Mouse (Mus musculus) cerebellum, postnatal 36 days (tissue): ENCODE data around the gene Hist3h2a.

Experiments used
- DNase-seq, 2 experiments: peaks; one replicate each; pipeline ENCODE4 v3.0.0; 2021 to 2022; ENCODE audit warnings: mixed read lengths in 2 of 2

The Hist3h2a gene

DNA sequence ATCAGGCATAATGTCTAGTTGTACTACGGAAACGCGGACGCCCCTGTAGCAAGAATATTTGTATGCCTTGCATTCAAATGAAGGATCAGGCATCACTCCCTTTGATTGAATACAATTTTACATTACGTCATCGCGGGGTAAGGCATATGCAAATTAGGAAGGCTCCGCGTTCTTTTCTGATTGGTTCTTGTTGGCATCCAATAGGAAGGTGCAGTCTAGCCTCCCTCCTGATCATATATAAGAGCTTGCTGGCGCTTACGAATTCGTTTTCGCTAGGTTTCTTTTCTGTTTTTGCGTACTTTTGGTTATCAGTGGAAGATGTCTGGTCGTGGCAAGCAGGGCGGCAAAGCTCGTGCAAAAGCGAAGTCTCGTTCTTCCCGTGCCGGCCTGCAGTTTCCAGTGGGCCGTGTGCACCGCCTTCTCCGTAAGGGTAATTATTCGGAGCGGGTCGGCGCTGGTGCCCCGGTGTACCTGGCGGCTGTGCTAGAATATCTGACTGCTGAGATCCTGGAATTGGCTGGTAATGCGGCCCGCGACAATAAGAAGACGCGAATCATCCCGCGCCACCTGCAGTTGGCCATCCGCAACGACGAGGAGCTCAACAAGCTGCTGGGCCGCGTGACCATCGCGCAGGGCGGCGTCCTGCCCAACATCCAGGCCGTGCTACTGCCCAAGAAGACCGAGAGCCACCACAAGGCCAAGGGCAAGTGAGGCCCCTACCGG, at the start of gene Hist3h2a, which contains the start of gene Trim17:
Gene Hist3h2a, plus strand, starts transcription at position 266 of the 723 bp plus-strand sequence.
Gene Trim17, plus strand, starts transcription at position 266 of the 723 bp plus-strand sequence.
- DNase-seq: peak; percentile 88

DNA sequence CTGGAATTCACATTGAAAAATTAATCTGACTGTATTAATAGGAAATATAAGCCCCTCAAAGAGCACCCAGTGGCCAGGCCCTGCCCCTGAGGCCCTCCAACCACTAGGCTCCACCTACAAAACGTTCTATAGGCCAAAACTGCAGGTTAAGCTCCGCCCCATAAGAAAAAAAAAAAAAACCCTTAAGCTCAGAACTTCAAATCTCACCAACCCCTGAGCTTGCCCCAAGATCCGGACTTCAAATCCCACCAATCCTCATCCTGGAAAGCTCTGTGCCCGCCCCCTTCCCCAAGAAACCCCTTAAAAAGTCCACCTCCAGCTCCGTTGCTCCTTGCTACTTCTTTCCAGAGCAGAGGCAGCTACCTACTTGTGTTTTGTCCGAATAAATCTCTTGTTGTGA, 49.6 kb upstream of the Hist3h2a start:
- no peak for DNase-seq

DNA sequence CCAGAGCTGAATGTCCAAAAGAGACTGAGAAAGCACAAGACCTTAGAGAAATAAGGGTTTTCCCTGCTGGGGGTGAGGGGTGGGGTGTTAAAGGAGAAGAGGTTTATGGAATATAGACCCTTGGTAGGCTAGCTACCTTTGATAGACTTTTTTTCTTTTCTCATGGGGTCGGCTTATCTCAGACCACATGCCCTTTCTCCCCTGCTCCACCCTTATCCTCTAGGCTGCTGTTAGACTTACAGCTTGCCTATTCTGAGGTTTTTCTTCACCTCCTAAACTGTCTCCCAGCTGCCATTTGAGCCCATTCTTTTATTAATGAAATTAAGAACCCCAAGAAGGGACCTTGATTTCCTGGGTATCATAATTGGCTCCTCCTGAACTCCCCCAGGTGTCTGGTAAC, 40.7 kb upstream of the Hist3h2a start:
- DNase-seq: no peak

DNA sequence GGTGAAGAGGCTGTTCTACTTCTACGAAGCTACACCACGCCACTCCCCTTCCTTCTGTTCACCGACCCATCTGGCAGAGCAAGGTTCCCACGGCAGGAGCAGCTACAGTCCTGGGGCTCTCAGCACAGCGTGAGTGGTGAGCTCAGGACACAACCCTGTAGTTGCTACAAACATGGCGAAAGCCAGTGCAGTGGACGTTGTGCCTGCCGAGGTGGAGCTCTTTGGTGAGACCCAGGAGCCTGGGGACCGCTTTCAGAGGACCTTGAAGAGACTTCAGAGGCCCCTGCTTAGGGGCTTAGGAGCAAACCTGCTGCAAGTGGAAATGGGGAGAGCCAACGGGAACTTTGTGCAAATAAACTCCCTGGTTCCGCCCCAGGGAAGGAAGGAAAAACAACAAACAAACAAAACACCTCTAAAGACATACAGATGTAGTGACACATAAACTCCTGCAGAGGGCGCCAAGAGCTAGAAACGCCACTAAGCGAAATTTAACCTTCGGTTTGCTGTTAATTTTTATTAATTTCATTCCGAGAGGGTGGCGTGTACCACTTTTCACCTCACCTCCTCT, 39.9 kb upstream of the Hist3h2a start:
- DNase-seq: peak; percentile 31 to 43

DNA sequence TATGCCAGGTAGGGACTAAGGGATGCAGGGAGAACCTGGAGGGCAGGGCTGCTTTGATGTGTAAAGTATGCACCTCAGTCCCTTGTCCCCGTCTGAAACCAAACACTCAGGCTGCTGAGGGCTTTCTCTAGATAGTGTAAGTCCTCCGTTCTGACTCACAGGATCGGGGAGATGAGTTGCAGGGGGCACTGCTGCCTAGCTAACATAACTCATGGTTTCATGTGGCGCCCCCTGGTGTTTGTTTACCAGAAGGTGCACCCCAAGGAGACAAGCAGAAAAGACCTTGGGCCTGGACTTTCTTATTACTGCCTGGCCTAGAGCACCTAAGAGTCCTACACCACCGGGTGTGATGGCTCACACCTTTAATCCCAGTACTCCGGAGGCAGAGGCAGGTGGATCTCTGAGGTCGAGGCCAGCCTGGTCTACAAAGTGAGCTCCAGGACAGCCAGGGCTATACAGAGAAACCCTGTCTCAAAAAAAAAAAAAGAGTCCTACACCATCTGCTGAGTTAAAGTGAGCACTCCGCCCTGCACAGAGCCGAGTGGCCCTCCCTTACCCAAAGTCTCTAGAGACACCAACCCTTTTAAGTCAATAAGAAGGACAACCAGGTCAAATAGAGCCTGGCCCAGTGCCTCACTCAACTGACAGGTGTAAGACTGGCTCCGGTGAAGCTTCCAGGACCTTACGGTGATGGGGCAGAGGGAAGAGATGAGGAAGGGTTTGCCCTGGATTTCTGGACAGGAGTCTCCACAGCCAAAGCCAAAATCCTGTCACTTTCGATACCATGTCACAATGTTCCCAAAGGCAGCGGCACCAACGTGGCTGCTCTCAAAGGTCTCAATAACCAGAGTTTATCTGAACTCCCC, 37.4 kb upstream of the Hist3h2a start:
- DNase-seq: peak; percentile 37 to 40

DNA sequence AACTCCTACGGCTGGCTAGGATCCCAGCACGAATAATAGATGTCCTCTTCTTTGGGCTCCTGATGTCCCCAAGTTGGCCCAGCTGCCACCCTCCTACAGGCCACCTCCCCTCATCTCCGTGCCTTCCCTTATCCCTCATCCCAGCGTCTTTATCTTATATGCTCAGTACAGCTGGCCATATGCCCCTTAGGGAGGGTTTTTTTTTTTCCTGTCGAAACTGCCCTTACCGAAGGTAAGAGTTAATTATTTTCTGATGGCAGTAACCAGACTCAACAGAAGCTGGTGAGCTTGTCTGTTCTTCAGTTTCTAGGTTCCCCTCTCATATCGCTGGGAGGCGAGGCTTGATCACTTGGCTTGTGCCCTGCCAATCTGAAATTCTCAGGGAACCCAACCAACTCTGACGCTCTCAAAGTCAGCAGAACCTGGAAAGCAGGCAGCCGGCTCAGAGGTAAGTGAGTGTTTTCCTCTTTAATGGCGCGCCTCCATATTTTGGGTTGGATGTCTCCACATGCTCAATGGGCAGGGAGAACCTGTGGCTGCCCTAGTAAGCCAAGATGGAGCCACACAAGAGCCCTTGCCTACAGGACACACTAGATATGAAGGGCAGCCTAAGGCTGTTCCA, 36.6 kb upstream of the Hist3h2a start, which contains the start of gene Btnl10:
Gene Btnl10, plus strand, starts transcription at position 164 of the 622 bp plus-strand sequence.
- DNase-seq: no peak

DNA sequence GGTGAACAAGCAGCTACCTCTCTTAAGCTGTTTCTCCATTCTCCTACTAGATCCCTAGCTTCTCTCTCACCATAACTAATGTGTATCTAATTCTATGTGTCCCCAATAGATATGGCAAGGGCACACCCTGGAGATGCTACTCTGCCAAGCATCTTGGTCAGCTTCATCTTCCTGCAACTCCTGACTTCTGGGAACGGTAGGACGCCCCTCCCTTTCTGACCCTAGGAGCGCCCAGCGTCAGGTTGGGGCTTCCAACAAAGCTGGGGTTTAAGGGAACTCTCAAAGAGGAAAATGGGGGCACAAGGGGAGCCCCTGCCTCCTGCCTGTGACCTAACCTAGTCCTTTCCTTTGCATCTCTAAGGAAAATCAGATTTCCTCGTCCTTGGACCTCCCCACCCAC, 35.7 kb upstream of the Hist3h2a start:
- DNase-seq: no peak

DNA sequence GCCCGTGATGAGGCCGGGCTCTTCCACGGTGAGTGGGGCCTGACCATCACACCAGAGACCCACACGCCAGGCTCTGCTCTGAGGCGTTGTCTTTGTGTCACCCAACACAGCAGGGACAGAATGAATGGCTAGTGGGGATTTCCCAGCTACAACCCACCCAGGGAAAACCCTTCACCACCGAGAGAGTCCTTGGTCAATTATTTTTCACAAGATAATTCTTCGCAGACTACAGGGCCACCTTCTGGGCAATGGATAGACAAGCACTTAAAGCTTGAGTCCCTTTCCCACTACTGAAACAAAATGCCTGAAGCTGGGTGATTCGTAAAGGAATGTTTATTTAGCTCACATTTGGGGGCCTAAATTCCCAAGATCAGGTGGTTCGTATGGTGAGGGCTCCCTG, 32.1 kb upstream of the Hist3h2a start:
- no peak for DNase-seq

DNA sequence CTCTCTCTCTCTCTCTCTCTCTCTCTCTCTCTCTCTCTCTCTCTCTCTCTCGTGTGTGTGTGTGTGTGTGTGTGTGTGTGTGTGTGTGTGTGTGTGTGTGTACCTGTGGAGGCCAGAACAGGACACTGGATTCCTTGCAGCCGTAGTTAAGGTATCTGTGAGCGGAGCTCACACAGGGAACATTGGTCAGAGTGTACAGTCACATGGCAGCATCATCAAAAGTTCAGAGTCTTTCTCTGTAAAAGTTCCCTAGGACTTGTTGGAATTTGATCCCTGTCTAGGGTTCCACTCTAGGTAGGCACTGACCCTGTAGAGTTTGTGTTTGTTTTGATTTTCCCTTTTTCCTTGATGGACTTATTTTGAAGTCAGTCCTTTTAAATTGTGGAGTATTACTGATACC, 27.8 kb upstream of the Hist3h2a start:
- DNase-seq: no peak

DNA sequence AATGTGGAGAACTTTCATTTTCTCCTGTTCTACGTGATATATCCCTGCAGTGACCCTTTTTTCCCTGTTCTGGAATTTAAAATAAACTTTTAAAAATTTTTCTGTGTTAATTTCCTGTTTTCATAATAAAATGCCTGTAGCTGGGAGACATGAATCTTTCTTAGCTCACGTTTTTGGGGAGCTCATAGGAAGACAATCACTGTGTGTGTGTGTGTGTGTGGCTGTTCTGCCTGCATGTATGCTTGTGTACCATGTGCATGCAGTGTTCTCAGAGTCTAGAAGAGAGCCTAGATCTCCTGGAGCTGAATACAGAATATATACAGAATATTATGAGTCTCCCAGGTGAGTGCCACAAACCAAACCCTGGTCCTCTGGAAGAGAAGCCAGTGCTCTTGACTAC, 27.4 kb upstream of the Hist3h2a start:
- no peak for DNase-seq

DNA sequence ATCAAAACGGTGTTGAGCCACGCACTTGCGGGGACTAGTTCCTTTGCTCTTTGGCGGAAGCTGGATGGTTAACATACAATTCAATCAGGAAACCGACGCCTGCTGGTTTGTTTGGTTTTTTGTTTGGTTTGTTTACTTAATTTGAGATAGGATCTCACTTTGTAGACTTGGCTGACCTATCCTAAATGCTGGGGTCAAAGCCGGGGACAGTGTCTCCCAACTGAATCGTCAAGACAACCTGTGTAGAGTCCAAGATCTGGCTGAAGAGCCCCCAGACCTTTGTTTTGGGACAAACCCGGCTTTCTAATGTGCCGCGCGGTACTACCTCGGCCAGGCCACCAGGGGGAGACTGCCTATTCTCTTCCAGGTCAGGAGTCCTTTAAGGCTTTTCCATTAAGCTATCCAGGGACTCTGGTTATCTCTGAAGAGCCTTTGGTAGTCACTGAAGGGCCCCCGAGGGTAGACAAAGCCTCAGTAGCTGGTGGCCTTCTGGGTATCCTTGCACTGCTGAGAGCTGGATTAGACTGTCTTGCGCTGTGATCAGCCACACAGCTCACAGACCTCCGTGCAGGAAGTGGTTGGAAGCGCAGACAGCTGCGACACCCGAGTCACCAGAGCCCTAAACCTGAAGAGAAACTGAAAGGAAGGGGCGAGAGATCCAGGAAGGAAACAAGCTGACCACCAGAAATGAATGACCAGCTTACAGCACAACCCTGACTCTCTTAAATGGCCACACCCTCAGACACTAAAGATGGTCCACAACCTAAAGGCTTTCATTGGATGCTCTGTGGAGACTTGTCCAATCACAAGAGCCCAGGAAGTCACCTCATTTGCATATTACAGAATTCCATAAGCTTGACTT, 26.5 kb upstream of the Hist3h2a start:
- peak; percentile 64 to 68 for DNase-seq

DNA sequence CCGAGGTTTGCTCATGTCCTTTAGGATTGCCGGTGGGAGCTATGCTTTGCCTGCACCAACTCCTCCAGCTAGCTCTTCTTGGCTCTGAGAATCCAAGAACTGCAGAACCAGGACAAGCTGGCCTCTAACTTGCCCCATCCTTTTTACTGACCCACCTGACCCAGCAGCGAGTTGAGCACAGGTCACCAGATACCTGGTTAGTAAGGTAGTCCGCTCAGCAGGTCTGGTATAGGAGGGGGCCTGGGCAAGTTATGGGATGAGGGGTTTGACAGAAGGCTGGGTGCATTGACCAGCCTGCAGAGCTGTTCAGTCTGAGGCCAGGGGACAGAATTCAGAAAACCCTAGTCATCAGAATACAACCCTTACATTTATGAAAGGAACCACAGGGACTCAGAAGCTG, 25.4 kb upstream of the Hist3h2a start:
- no peak for DNase-seq

DNA sequence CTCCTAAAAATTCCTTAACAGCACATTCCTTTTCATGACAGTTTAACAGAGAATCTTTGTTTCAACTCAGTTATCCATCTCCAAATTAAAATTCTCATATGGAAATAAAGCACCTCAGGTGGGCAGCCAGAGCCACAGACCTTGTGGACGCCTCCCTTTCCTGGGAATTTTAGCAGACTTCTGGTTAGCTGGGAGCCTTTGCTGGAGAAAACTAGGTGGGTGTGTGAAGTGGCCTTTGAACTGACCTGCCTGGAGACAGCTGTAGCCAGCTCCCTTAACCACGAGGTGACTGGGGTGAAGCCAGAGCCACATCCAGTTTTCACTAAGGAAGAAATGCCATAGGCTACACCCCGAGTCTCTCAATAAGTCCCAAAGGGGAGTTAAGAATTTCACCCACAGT, 24.8 kb upstream of the Hist3h2a start:
- DNase-seq: no peak

DNA sequence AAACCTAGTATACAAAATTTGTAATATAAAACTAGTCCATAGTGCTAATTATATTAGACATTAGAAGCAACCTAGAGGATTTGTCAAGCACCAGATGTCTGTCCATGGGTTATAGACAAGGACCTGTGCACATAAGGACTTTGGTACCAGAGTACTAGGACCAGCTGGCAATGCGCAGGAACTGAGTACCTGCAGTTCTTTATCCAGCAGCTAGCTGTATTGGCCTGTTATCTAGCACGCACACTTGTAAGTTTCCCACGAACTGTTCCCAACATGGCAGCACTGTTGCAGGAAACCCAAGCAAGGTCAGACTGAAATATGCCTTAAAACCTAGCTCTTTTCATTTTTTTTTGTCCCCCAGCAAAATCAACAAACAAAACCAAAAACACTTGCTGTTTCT, 24.2 kb upstream of the Hist3h2a start:
- no peak for DNase-seq

DNA sequence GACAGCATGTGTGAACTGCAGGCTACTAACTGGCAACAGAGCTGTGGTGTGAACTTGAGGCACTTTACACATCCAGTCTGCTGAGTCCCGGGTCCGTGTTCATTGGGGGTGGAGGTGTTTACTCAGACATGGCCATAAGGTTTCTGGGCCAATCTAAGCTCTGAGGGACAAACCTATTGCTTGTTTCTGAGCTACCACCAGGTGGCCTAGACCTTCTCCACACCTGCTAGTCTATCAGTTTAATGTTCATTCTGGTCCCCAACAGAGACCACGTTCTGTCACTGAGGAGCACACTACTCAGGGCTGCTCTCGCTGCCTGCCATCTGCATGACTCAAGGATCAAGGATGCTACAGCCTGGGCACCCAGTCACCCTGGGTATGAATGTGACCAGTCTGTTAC, 22.9 kb upstream of the Hist3h2a start:
- no peak for DNase-seq

DNA sequence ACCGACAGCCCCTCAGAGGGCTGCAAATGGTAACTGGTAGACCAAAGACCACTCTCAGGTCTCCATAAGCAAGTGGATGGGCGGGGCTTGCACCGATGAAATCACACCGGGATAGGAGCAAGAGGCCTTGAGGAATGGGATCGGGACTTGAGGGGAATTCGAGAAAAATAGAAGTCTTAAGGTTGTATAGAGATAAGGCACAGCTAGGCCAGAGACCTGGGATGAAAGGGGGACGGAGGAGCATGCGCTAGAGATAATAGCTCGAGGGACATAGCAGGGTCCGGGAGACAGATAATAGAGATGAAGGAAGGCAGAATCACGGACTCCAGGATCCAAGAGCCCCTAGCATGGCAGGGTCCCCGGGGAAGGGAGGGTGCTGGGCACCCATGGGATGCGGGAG, 16.6 kb upstream of the Hist3h2a start:
- DNase-seq: no peak

DNA sequence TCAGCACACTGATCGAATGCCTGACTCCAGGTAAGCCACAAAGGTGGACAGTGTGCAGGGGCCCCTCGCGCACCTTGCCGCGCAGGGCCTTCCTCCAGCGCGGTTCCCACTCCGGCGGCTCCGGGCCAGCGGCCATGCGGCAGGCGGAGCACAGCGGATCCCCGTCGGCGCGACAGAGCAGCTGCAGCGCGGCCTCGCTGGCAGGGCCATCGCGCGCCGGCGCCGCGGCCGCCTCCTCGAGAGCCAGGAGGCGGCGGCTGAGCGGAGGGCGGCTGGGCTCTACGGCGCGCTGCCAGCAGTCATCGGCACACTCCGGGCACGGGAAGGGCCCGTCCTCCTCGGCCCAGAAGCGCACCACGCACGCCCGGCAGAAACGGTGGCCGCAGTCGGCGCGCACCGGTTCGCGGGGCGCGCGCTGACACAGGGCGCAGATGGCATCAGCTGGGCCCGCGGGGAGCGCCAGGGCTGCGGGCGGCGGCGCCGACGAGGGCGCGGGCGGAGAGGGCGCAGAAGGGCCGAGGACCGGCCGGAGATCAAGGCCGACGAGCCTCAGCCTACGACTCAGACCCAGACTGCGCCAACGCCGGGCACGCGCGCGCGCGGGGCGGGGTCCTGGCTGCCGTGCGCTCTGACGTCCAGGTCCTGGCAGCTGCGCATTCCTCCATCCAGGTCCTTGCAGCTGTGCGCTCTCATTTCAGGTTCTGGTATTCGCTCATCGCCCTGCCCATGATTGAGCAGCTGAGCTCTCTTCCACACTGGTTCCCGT, 16.0 kb upstream of the Hist3h2a start, which contains the start of gene Rnf187:
Gene Rnf187, minus strand, starts transcription at position 595 of the 766 bp plus-strand sequence.
- DNase-seq: peak; percentile 93 to 95

DNA sequence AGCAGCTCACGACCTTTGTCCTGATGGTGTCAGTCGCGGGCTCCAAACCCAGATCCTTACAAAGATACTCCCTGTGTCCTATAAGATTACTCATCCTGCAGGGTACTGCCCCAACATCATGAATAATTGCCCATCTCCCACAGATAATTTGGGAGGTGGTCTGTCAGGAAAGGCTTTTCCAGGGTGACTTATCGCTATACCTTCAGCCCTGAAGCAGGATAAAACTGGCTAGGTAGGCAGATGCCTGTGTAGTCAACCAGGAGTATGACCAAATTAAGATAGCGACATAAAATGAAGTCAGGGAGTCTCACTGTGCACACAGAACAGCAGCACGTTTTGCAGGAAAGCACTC, 15.4 kb upstream of the Hist3h2a start:
- no peak for DNase-seq

DNA sequence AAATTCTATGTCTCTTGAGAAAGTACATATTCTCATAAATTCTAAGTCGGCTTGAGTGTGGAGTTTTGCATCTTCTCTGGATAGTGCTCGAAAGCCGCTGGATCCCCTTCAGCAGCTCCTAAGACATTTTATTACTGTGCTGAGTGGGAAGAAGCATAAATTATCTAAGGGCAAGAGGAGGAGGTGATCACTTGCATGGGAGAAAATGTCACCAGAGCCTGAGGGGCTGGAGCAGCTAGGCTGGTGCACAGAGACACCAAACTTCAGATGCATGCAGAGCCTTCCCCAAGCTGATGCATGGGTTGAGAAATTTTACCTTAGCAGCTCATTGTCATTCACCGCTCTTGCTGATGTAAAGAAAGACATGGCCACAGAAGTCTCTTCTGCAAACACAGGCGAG, 10.3 kb upstream of the Hist3h2a start:
- DNase-seq: no peak

DNA sequence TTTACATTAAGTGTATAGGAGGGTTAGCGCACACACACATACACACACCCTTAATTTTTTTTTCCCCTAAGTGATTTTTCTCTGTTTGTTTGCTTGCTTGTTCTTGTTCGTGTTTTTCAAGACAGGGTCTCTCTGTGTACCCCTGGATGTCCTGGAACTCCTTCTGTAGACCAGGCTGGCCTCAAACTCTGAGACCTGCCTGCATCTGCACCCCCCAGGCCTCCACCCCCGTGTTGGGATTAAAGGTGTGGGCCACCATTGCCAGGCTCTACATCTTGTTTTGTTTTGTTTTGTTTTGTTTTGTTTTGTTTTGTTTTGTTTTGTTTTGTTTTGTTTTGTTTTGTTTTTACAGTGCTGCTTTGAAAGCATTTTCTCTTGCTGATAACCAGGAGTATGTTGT, 7.2 kb upstream of the Hist3h2a start:
- DNase-seq: no peak

DNA sequence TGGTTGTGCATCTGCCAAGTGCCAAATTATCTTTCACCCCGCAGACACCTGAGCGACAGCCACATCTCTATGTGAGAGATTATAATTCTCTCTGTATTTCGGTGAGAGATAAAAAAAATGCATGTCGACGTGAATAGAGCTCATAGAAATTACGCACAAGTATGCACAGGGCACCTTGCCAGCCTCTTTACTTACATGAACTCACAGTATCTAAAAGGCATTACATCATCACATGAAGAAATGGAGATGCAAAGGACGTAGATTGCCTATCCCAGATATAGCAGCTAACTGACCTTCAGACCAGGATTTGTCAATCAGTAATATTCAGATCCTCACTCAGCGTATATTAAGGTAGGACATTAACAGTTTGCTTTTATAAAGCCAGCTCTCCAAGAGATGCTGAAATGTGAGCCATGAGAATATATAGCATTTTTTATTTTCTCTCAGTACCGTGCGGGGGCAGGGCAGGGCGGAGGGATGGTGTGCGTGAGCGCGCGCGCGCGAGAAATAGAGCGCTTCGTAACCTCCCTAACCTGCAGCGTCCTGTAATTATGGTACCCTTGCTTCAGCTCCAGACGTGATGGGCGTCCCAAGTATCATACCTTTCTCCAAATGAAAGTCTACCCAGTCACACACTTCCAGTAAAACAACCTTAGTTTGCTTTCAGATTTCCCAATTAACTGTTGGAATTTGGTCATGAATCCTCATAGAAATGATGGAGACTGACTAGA, 6.5 kb upstream of the Hist3h2a start:
- peak; percentile 78 to 80 for DNase-seq
